Mouse (Mus musculus) stomach, postnatal 0 days (tissue): ENCODE results near the gene Arl6ip4.

Experiments
- CTCF ChIP-seq: IDR thresholded peaks from 2 replicates; pipeline ENCODE4 v1.5.1; 2016; ENCODE audit warnings: antibody characterized with exemption, low read depth, mild to moderate bottlenecking, moderate library complexity
- EP300 ChIP-seq: optimal IDR thresholded peaks from 2 replicates; pipeline ENCODE3; 2016; ENCODE audit warnings: antibody characterized with exemption

DNA sequence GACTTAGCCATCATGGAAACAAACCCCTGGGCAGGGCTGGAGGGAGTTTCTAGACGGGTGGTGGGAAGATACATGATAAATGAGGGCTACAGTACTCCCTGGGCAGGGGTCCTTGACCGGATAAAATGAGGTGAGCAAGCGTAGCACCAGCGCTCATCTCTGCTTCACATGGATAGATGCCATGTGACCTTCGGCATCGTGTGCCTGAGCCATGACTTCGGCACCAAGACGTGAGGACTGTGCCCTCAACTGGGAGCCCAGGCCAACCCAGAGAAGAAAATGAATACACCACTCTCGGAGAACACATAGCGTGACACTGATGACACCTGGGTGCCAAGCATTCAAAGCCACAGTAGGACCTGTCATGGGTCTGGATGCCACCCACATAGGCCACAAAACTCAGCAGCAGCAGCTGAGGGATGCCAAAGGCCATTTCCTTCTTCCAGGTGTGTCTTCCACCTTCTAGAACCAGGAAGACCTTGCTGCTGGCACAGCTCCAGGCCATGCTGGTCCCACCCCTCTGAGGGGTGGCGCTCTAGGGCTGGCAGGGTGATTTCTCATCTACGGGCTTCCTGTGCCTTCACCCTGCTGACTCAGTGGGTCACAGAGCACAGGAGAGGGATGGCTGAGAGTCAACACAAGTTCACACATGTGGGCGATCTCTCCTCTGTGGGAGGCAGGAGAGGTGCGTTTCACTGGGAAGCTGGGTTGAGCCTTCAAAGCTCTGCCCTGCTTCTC is 31.9 kb upstream of the Arl6ip4 start:
- TF ChIP-seq CTCF (0 out of 2 replicates have a peak, but pooled peaks have one; percentile 21), EP300 (no peak)
